In genomic region chr10:122933053-122933838, GRCm38 (mm10) we compare ENCODE assay signal across 13 mouse cellular contexts.
A peak's percentile ranks its signal among the peaks of the same experiment; 100 is the strongest.
DNase-seq lines count a peak whose midpoint lies in the region; ATAC-seq lines count a peak whose summit lies in the region.
"Had no signal": no experiment of that assay in that cellular context is flagged by ENCODE, and none has a peak within 500 bp of the region (broad histone marks: within the 10 kb centered on the region; RNA-seq: fewer than 3 reads in every experiment).

No protein-coding gene starts in this region.

- 0 out of 2 replicates have a peak overlapping the region, but pooled peaks have one; percentile 52 for H3K27ac ChIP-seq in heart, embryonic 10.5 days
- peak overlapping the region; percentile 35; the same call in 1 of the 2 replicates for H3K27ac ChIP-seq in embryonic facial prominence, embryonic 10.5 days (replicated peaks)
- H3K27ac ChIP-seq in kidney, embryonic 15.5 days, result no peak overlapping the region
- H3K27ac ChIP-seq: intestine, embryonic 15.5 days; stomach, embryonic 15.5 days had no signal

- no peaks in the 10 kb centered on the region for H3K9me3 ChIP-seq in heart, embryonic 10.5 days
- no peaks in the 10 kb centered on the region for H3K9me3 ChIP-seq in embryonic facial prominence, embryonic 10.5 days
- no peaks in the 10 kb centered on the region for H3K9me3 ChIP-seq in kidney, embryonic 15.5 days (replicated peaks)
- H3K9me3 ChIP-seq: intestine, embryonic 15.5 days; stomach, embryonic 15.5 days had no signal

- H3K36me3 ChIP-seq in heart, embryonic 10.5 days, result no peaks in the 10 kb centered on the region
- H3K36me3 ChIP-seq in embryonic facial prominence, embryonic 10.5 days (replicated peaks), result no peaks in the 10 kb centered on the region
- H3K36me3 ChIP-seq in kidney, embryonic 15.5 days, result no peaks in the 10 kb centered on the region
- H3K36me3 ChIP-seq: intestine, embryonic 15.5 days; stomach, embryonic 15.5 days had no signal

- H3K4me1 ChIP-seq in heart, embryonic 10.5 days, result peaks cover 38% of the 10 kb centered on the region
- H3K4me1 ChIP-seq in embryonic facial prominence, embryonic 10.5 days, result peaks cover 48% of the 10 kb centered on the region
- H3K4me1 ChIP-seq in kidney, embryonic 15.5 days, result peaks cover 39% of the 10 kb centered on the region

- H3K27me3 ChIP-seq in heart, embryonic 10.5 days (ENCODE audit: insufficient read depth, poor library complexity, severe bottlenecking), result no peaks in the 10 kb centered on the region
- H3K27me3 ChIP-seq in embryonic facial prominence, embryonic 10.5 days (replicated peaks; ENCODE audit: low read depth, poor library complexity, severe bottlenecking), result no peaks in the 10 kb centered on the region
- no peaks in the 10 kb centered on the region for H3K27me3 ChIP-seq in kidney, embryonic 15.5 days
- H3K27me3 ChIP-seq: CH12.LX; intestine, embryonic 15.5 days; stomach, embryonic 15.5 days had no signal

- no peak overlapping the region for H3K4me2 ChIP-seq in kidney, embryonic 15.5 days
- H3K4me2 ChIP-seq: heart, embryonic 11.5 days; intestine, embryonic 15.5 days; stomach, embryonic 15.5 days had no signal

- DNase-seq in heart, embryonic 10.5 days (ENCODE audit: low spot score), result no peak
- no peak for DNase-seq in heart, adult 9 months (ENCODE audit: low spot score in 2 of 2)
- DNase-seq in 3T3-L1 (ENCODE audit: low read depth, low spot score), result peak; percentile 41
- no peak for DNase-seq in embryonic facial prominence, embryonic 10.5 days (ENCODE audit: low spot score)
- peak; percentile 28 for DNase-seq in lung, postnatal 36 days
- DNase-seq in ovary, postnatal 14 days (ENCODE audit: low spot score), result no peak
- DNase-seq in right cerebral cortex, postnatal 36 days (ENCODE audit: low spot score in 2 of 2), result no peak
- DNase-seq: cerebellum, postnatal 25 days had no signal

- WGBS in heart, embryonic 10.5 days, result 56% methylated on average over 15 of the region's 15 CpGs
- WGBS in embryonic facial prominence, embryonic 10.5 days, result 77% methylated on average over 15 of the region's 15 CpGs
- 69% methylated on average over 15 of the region's 15 CpGs for WGBS in kidney, embryonic 15.5 days

- no peak overlapping the region for H3K9ac ChIP-seq in kidney, embryonic 15.5 days
- H3K9ac ChIP-seq: intestine, embryonic 15.5 days; stomach, embryonic 15.5 days had no signal

- no peak overlapping the region for H3K4me3 ChIP-seq in heart, embryonic 10.5 days
- H3K4me3 ChIP-seq in embryonic facial prominence, embryonic 10.5 days, result no peak overlapping the region
- no peak overlapping the region for H3K4me3 ChIP-seq in kidney, embryonic 15.5 days (replicated peaks)
- H3K4me3 ChIP-seq: intestine, embryonic 15.5 days; stomach, embryonic 15.5 days had no signal

- no peak for ATAC-seq in kidney, embryonic 15.5 days (replicated peaks; ENCODE audit: low FRiP score)
- ATAC-seq: intestine, embryonic 15.5 days had no signal

Comparison
In these comparisons a context has a peak if more than half of its experiments do, and no peak if none do; other contexts are left out.
1. DNase-seq: peak in 3T3-L1 (single experiment) and lung, postnatal 36 days (single experiment); none in heart, embryonic 10.5 days (single experiment), heart, adult 9 months (0 of 2), embryonic facial prominence, embryonic 10.5 days (single experiment), ovary, postnatal 14 days (single experiment) and right cerebral cortex, postnatal 36 days (0 of 2).